Mouse (Mus musculus) stomach, embryonic 14.5 days (tissue): ENCODE measurements at regions not wholly inside any gene's neighbourhood (a gene's known extent, or its start where the extent isn't known, plus 50 kb on each side); places are given as distances from the start of the nearest gene placed in this dataset.

Source experiments
- ATAC-seq: fragments of 200-750 bp; cut with Nextera tagmentation; 2 replicates; pipeline ENCODE4 v1.8.0; 2017; ENCODE audit warnings: low read depth, moderate TSS enrichment; ENCODE audit not compliant: insufficient number of reproducible peaks, insufficient read depth, low FRiP score
- H3K27ac ChIP-seq: fragments of 300-500 bp; sonication (generic); 2 replicates; pipeline ENCODE4 v1.5.1; 2014; ENCODE audit warnings: mild to moderate bottlenecking, low read length, moderate library complexity, mixed read lengths
- H3K27me3 ChIP-seq: fragments of 300-500 bp; sonication (generic); 2 replicates; pipeline ENCODE4 v1.6.1; 2014; ENCODE audit warnings: low read length, control low read depth, mixed read lengths; ENCODE audit not compliant: control insufficient read depth, insufficient read depth
- H3K36me3 ChIP-seq: fragments of 300-500 bp; sonication (generic); 2 replicates; pipeline ENCODE4 v1.6.1; 2014; ENCODE audit warnings: mild to moderate bottlenecking, control low read depth, low read length, moderate library complexity, mixed read lengths; ENCODE audit not compliant: control insufficient read depth, insufficient read depth
- H3K4me1 ChIP-seq: fragments of 300-500 bp; sonication (generic); 2 replicates; pipeline ENCODE4 v1.6.1; 2014; ENCODE audit warnings: low read length, control low read depth, mixed read lengths; ENCODE audit not compliant: control insufficient read depth, insufficient read depth
- H3K4me2 ChIP-seq: fragments of 300-500 bp; sonication (generic); replicated peaks from 2 replicates; pipeline ENCODE4 v1.6.1; 2014; ENCODE audit warnings: low read depth, low read length, control low read depth
- H3K4me3 ChIP-seq: fragments of 300-500 bp; sonication (generic); 2 replicates; pipeline ENCODE4 v1.5.1; 2014; ENCODE audit warnings: low read depth, low read length, control low read depth
- H3K9ac ChIP-seq: fragments of 300-500 bp; sonication (generic); replicated peaks from 2 replicates; pipeline ENCODE4 v1.6.1; 2014; ENCODE audit warnings: low read depth, mild to moderate bottlenecking, control low read depth, low read length, moderate library complexity, mixed read lengths
- H3K9me3 ChIP-seq: fragments of 300-500 bp; sonication (generic); 2 replicates; pipeline ENCODE4 v1.6.1; 2016; ENCODE audit warnings: low read depth, low read length, control low read depth; ENCODE audit not compliant: control insufficient read depth
- WGBS: fragments of 180-500 bp; shearing (Covaris S2); extraction: QIAGEN DNeasy Blood & Tissue Kit; methylation state at CpG from one replicate; pipeline ENCODE4 v1.1.7; 2014; 5-methylcytosine and 5-hydroxymethylcytosine counted together

GRCm38 (mm10) chr4:64676881-64677280, 447.1 kb upstream of the Pappa start:
- Histone ChIP-seq H3K4me2 (no peak overlapping the region), H3K27me3 (no peaks in the 10 kb centered on the region), H3K9me3 (no peaks in the 10 kb centered on the region), H3K27ac (no peak overlapping the region), H3K9ac (no peak overlapping the region), H3K4me1 (no peaks in the 10 kb centered on the region), H3K4me3 (no peak overlapping the region), H3K36me3 (no peaks in the 10 kb centered on the region)
- 71% methylated on average over 5 of the region's 5 CpGs for WGBS
- no peak for ATAC-seq

DNA sequence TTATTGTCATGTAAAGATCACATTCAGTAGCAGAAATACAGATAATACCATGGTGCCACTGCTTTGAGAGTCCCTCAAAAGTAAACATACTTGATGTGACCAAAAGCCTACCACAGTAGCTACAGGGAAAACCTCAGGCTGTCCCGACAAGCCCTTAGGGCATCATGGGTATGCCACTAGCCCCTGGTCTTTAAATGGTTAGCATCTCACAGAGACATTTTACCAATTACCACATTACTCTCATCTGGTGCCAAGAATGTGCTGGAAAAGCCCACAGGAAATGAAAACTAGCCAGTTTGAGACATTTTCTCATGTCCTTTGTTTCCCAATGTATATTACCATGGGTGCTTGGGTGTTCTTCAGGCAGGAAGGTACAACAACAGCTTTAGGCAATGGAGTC, 439.3 kb upstream of the Pappa start:
- H3K4me1 ChIP-seq: no peaks in the 10 kb centered on the region
- no peaks in the 10 kb centered on the region for H3K36me3 ChIP-seq
- H3K4me2 ChIP-seq: no peak overlapping the region
- H3K9me3 ChIP-seq: no peaks in the 10 kb centered on the region
- ATAC-seq: no peak
- 80% methylated on average over 1 of the region's 1 CpGs for WGBS
- no peak overlapping the region for H3K27ac ChIP-seq
- no peak overlapping the region for H3K9ac ChIP-seq
- H3K4me3 ChIP-seq: no peak overlapping the region
- no peaks in the 10 kb centered on the region for H3K27me3 ChIP-seq

DNA sequence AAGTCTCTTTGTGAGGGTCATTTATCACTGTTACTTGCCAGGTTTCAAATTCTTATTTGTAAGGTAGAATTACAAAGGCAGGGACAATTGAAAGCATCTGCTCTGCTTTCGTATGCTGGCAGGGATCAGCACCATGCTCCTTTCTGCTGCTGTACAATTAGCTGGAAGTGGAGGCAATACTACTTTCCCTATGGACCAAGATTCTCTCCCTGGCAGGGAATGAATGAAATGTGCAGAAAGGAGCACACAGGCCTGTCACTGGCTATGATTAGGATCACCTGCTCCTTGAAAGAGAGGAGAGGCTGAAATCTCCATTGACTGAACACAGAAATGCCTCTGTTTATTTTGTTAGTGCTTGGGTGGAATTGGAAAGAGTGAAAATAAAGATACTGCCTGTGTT, 427.8 kb upstream of the Pappa start:
- WGBS: 32% methylated on average over 1 of the region's 1 CpGs
- no peaks in the 10 kb centered on the region for H3K4me1 ChIP-seq
- ATAC-seq: no peak
- H3K4me2 ChIP-seq: no peak overlapping the region
- no peaks in the 10 kb centered on the region for H3K36me3 ChIP-seq
- H3K4me3 ChIP-seq: no peak overlapping the region
- no peak overlapping the region for H3K9ac ChIP-seq
- H3K9me3 ChIP-seq: no peaks in the 10 kb centered on the region
- H3K27me3 ChIP-seq: no peaks in the 10 kb centered on the region
- H3K27ac ChIP-seq: no peak overlapping the region

- Histone ChIP-seq H3K9ac (no peak overlapping the region), H3K27ac (no peak overlapping the region), H3K9me3 (no peaks in the 10 kb centered on the region), H3K4me1 (no peaks in the 10 kb centered on the region), H3K4me3 (no peak overlapping the region), H3K4me2 (no peak overlapping the region), H3K27me3 (no peaks in the 10 kb centered on the region), H3K36me3 (no peaks in the 10 kb centered on the region)
- ATAC-seq: no peak
- WGBS: 23% methylated on average over 3 of the region's 3 CpGs
Measured at GRCm38 (mm10) chr4:64723296-64723695, 400.7 kb upstream of the Pappa start.

DNA sequence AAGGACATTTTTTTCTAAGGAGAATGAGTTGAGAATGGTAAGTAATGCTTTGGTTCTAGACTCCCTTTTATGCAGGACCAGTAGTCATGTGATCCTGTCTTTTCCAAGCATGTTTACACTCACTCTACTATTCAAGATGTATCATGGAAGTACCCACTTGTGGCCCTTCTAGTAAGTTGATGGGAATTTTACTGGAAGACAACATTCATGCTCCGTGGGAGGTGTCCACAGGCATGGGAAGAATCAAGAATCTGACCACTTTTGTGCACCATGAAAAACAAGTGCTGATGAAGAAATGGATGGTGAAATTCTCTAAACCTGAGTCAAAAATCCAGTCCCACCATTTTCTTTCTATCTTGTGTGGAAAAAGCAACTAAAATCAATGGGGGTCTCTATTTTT, 399.1 kb upstream of the Pappa start:
- WGBS: 59% methylated on average over 1 of the region's 1 CpGs

GRCm38 (mm10) chr4:64755986-64756385, 368.0 kb upstream of the Pappa start:
- Histone ChIP-seq H3K36me3 (no peaks in the 10 kb centered on the region), H3K4me1 (no peaks in the 10 kb centered on the region), H3K4me2 (no peak overlapping the region), H3K9ac (no peak overlapping the region), H3K9me3 (no peaks in the 10 kb centered on the region), H3K27me3 (no peaks in the 10 kb centered on the region), H3K27ac (no peak overlapping the region), H3K4me3 (no peak overlapping the region)
- ATAC-seq: no peak
- 64% methylated on average over 4 of the region's 4 CpGs for WGBS

More for the DNA sequence above, 399.1 kb upstream of the Pappa start:
- Histone ChIP-seq H3K4me3 (no peak overlapping the region), H3K4me1 (no peaks in the 10 kb centered on the region), H3K27ac (no peak overlapping the region), H3K4me2 (no peak overlapping the region), H3K27me3 (no peaks in the 10 kb centered on the region), H3K36me3 (no peaks in the 10 kb centered on the region), H3K9ac (no peak overlapping the region), H3K9me3 (no peaks in the 10 kb centered on the region)
- no peak for ATAC-seq

DNA sequence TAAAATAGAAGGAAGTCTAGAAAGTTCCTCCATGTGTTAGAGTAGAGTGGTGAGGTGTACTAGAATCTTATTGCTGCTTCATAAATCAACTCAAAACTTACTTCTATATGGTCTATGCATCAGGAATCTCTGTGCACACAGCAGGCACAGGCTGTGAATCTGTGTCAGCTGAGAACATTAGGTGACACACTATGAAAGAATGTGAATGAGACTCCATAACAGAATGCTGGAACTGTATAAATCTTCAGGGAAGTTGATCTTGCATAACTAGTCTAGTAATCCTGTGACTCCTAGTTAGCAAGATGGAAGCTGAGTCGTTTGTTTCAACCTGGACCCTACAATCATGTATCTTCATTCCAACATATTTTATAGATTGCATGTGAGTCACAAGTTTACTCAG, 355.4 kb upstream of the Pappa start:
- no peak overlapping the region for H3K4me2 ChIP-seq
- H3K27me3 ChIP-seq: no peaks in the 10 kb centered on the region
- no peaks in the 10 kb centered on the region for H3K4me1 ChIP-seq
- no peaks in the 10 kb centered on the region for H3K9me3 ChIP-seq
- no peak overlapping the region for H3K4me3 ChIP-seq
- no peak overlapping the region for H3K27ac ChIP-seq
- no peaks in the 10 kb centered on the region for H3K36me3 ChIP-seq
- ATAC-seq: no peak
- WGBS: 78% methylated on average over 1 of the region's 1 CpGs
- H3K9ac ChIP-seq: no peak overlapping the region

DNA sequence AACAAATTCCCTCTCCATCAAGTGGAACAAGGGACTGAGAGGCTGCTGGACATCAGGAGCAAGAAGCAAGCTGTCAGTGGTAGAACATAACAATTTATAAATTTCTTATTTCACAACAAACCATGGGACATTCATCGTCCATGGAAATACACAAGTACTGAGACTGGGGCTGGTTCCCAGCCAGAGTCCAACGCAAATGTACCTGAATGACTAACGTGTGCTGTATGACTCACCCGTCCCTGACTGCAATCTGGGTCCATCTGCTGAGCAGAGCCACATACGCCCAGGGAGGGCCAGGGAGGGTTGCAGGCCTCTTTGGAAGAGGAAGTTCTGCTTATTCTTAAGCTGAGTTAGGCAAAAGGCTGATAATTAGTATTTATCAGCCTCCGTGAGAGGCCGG, 320.1 kb upstream of the Pappa start:
- no peak overlapping the region for H3K4me3 ChIP-seq
- H3K36me3 ChIP-seq: no peaks in the 10 kb centered on the region
- H3K27me3 ChIP-seq: no peaks in the 10 kb centered on the region
- H3K9me3 ChIP-seq: no peaks in the 10 kb centered on the region
- 52% methylated on average over 7 of the region's 7 CpGs for WGBS
- H3K27ac ChIP-seq: no peak overlapping the region
- H3K4me2 ChIP-seq: no peak overlapping the region
- H3K9ac ChIP-seq: no peak overlapping the region
- ATAC-seq: 0 out of 2 replicates have a peak, but pooled peaks have one; percentile 42
- H3K4me1 ChIP-seq: no peaks in the 10 kb centered on the region

- 60% methylated on average over 2 of the region's 2 CpGs for WGBS
- ATAC-seq: no peak
- no peaks in the 10 kb centered on the region for H3K9me3 ChIP-seq
Measured at GRCm38 (mm10) chr4:64804996-64805395, 319.0 kb upstream of the Pappa start.

More at GRCm38 (mm10) chr4:64804996-64805395, 319.0 kb upstream of the Pappa start:
- no peaks in the 10 kb centered on the region for H3K27me3 ChIP-seq
- H3K4me1 ChIP-seq: no peaks in the 10 kb centered on the region
- no peak overlapping the region for H3K9ac ChIP-seq
- H3K27ac ChIP-seq: no peak overlapping the region
- no peak overlapping the region for H3K4me3 ChIP-seq
- H3K36me3 ChIP-seq: no peaks in the 10 kb centered on the region
- no peak overlapping the region for H3K4me2 ChIP-seq
